ENCODE assay signal across 8 mouse cellular contexts in the genomic region with DNA sequence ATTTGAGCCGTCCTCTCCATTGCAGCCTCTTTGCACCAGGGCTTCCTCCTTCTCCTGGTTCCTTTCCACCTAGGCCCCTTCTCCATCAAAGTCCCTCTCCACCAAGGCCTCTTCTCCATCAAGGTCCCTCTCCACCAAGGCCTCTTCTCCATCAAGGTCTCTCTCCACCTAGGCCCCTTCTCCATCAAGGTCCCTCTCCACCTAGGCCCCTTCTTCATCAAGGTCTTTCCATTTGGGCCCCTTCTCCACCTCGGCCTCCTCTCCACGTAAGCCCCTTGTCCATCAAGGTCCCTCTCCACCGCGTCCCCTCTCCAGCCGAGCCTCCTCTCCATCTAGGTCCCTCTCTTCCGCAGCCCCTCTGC. TPM values are rescaled to one million over a fixed set of nuclear protein-coding genes. Genes with fewer than 3 reads are reported as not detected.
A peak's percentile ranks its signal among the peaks of the same experiment; 100 is the strongest.
DNase-seq lines count a peak whose midpoint lies in the region; ATAC-seq lines count a peak whose summit lies in the region.

No protein-coding gene starts in this region.

- peaks cover 53% of the 10 kb centered on the region for H3K4me1 ChIP-seq in megakaryocyte, embryonic 14.5 days
- peaks cover 43% of the 10 kb centered on the region for H3K4me1 ChIP-seq in limb, embryonic 13.5 days
- peaks cover 33% of the 10 kb centered on the region for H3K4me1 ChIP-seq in stomach, embryonic 16.5 days (ENCODE audit: control insufficient read depth, insufficient read depth, low read length)

- H3K36me3 ChIP-seq in megakaryocyte, embryonic 14.5 days (replicated peaks; ENCODE audit: low read length): peaks cover under 1% of the 10 kb centered on the region
- no peaks in the 10 kb centered on the region for H3K36me3 ChIP-seq in limb, embryonic 13.5 days
- H3K36me3 ChIP-seq in stomach, embryonic 16.5 days (ENCODE audit: control insufficient read depth, insufficient read depth, low read length): no peaks in the 10 kb centered on the region

- peak overlapping the region; percentile 97 for H3K4me3 ChIP-seq in megakaryocyte, embryonic 14.5 days (replicated peaks)
- H3K4me3 ChIP-seq in limb, embryonic 13.5 days: peak overlapping the region; percentile 92
- H3K4me3 ChIP-seq in stomach, embryonic 16.5 days (replicated peaks; ENCODE audit: low read length): peak overlapping the region; percentile 94

- WGBS in limb, embryonic 13.5 days: 4% methylated on average over 7 of the region's 7 CpGs
- 9% methylated on average over 7 of the region's 7 CpGs for WGBS in stomach, embryonic 16.5 days

- H3K9ac ChIP-seq in limb, embryonic 13.5 days: peak overlapping the region; percentile 99
- H3K9ac ChIP-seq in stomach, embryonic 16.5 days (ENCODE audit: low read length): peak overlapping the region; percentile 100

- no peaks in the 10 kb centered on the region for H3K27me3 ChIP-seq in megakaryocyte, embryonic 14.5 days (replicated peaks)
- no peaks in the 10 kb centered on the region for H3K27me3 ChIP-seq in limb, embryonic 13.5 days
- no peaks in the 10 kb centered on the region for H3K27me3 ChIP-seq in stomach, embryonic 16.5 days (ENCODE audit: control insufficient read depth, insufficient read depth, low read length)

- ATAC-seq in megakaryocyte, adult 5-6 weeks (ENCODE audit: poor library complexity, severe bottlenecking): no peak
- ATAC-seq in limb, embryonic 13.5 days (ENCODE audit: low FRiP score, low read depth): peak; percentile 73
- ATAC-seq in stomach, embryonic 16.5 days (ENCODE audit: insufficient read depth, low FRiP score): no peak

- H3K4me2 ChIP-seq in limb, embryonic 13.5 days (replicated peaks): peak overlapping the region; percentile 96
- peak overlapping the region; percentile 92 for H3K4me2 ChIP-seq in stomach, embryonic 16.5 days (ENCODE audit: low read depth, low read length)

- H3K27ac ChIP-seq in limb, embryonic 13.5 days: peak overlapping the region; percentile 99
- peak overlapping the region; percentile 99 for H3K27ac ChIP-seq in stomach, embryonic 16.5 days (ENCODE audit: low read length)

- DNase-seq in adrenal gland, adult (ENCODE audit: inconsistent age in 2 of 2, low spot score in 1 of 2): peak; percentile 80 to 92
- DNase-seq in adrenal gland, postnatal 25 days: no peak
- DNase-seq in ovary, adult 18-20 months (ENCODE audit: low spot score): no peak
- DNase-seq in adrenal gland, adult 18-20 months (ENCODE audit: low spot score in 2 of 2): no peak

- no peaks in the 10 kb centered on the region for H3K9me3 ChIP-seq in megakaryocyte, embryonic 14.5 days
- H3K9me3 ChIP-seq in limb, embryonic 13.5 days: no peaks in the 10 kb centered on the region
- no peaks in the 10 kb centered on the region for H3K9me3 ChIP-seq in stomach, embryonic 16.5 days (replicated peaks; ENCODE audit: control insufficient read depth, low read length)

RNA-seq across cellular contexts. Expression of gene Prrc2b, which starts 0.3 kb away (rescaled TPM):
- total RNA-seq in adrenal gland, postnatal 25 days (2021): 112 and 128 TPM in 2 replicates
- 20.7 and 115 TPM in 2 replicates for polyA plus RNA-seq in megakaryocyte, embryonic 14.5 days (2012; ENCODE audit: insufficient read depth, low replicate concordance)
- total RNA-seq in megakaryocyte, adult 5-6 weeks (2015): 26.9 and 27.2 TPM in 2 replicates
- 11.5 and 13.9 TPM in 2 replicates for total RNA-seq in megakaryocyte, adult 5-6 weeks (2017)
- polyA plus RNA-seq in limb, embryonic 13.5 days (2015; fragmentation: Nextera tagmentation; extraction: Ambion mirVana): 49.0 and 52.7 TPM in 2 replicates
- polyA plus RNA-seq in stomach, embryonic 16.5 days (2015; fragmentation: Nextera tagmentation; extraction: Ambion mirVana): 22.7 and 27.3 TPM in 2 replicates
- total RNA-seq in adrenal gland, adult 18-20 months (2021): 100 to 1,000 TPM in 1 of 2 experiments, 10 to 100 TPM in 1; 94.4 to 102 TPM

RNA-seq across cellular contexts. Expression of gene Plpp7, which starts 55.2 kb away (rescaled TPM):
- 6.9 TPM in 2 replicates for total RNA-seq in adrenal gland, postnatal 25 days (2021)
- polyA plus RNA-seq in megakaryocyte, embryonic 14.5 days (2012; ENCODE audit: insufficient read depth, low replicate concordance): 3.3 and 17.4 TPM in 2 replicates
- total RNA-seq in megakaryocyte, adult 5-6 weeks (2015): 0.14 and 0.33 TPM in 2 replicates
- total RNA-seq in megakaryocyte, adult 5-6 weeks (2017): 0.24 and 1.2 TPM in 2 replicates
- 7.3 and 8.3 TPM in 2 replicates for polyA plus RNA-seq in limb, embryonic 13.5 days (2015; fragmentation: Nextera tagmentation; extraction: Ambion mirVana)
- 4.6 and 5.7 TPM in 2 replicates for polyA plus RNA-seq in stomach, embryonic 16.5 days (2015; fragmentation: Nextera tagmentation; extraction: Ambion mirVana)
- 1 to 10 TPM; 5.4 to 6.6 TPM for total RNA-seq in adrenal gland, adult 18-20 months (2021)

Comparison
In these comparisons a context has a peak if more than half of its experiments do, and no peak if none do; other contexts are left out.
1. DNase-seq: peak in adrenal gland, adult (2 of 2); none in adrenal gland, postnatal 25 days (single experiment), ovary, adult 18-20 months (single experiment) and adrenal gland, adult 18-20 months (0 of 2).
2. Peak in every context shown above with its lines, with median percentiles within 50 percentile points of each other: H3K4me3 ChIP-seq.